Mouse (Mus musculus) layer of hippocampus, adult 2 months (tissue): ENCODE measurements around the gene Dio3. TPM values are rescaled to one million over a fixed set of nuclear protein-coding genes. Genes with fewer than 3 reads are reported as not detected.

ENCODE experiments used
- DNase-seq, 2 experiments: peaks; one replicate each; pipeline ENCODE4 v3.0.0; 2022; ENCODE audit warnings: low spot score in 2 of 2
- H3K27ac ChIP-seq: fragments of 200-600 bp; 2 replicates; pipeline ENCODE4 v1.8.1; 2022
- H3K4me3 ChIP-seq: fragments of 200-600 bp; 2 replicates; pipeline ENCODE4 v1.8.1; 2022; ENCODE audit warnings: mild to moderate bottlenecking
- CTCF ChIP-seq: fragments of 200-600 bp; conservative IDR thresholded peaks from 2 replicates; pipeline ENCODE4 v1.8.1; 2022; ENCODE audit warnings: antibody characterized with exemption, mild to moderate bottlenecking, moderate library complexity
- microRNA-seq, 2 experiments: library from miRNA; unstranded; fragments of <30 nt; microRNA quantifications; one replicate each; pipeline ENCODE4 v1.2.0; 2021
- total RNA-seq, 2 experiments: library from RNA; stranded (reverse); gene quantifications; 2 replicates each; pipeline ENCODE4 v1.2.3; 2021

Dio3 gene
- total RNA-seq, 2 experiments from 2014 or later = 4.3 to 5.9 TPM

DNA sequence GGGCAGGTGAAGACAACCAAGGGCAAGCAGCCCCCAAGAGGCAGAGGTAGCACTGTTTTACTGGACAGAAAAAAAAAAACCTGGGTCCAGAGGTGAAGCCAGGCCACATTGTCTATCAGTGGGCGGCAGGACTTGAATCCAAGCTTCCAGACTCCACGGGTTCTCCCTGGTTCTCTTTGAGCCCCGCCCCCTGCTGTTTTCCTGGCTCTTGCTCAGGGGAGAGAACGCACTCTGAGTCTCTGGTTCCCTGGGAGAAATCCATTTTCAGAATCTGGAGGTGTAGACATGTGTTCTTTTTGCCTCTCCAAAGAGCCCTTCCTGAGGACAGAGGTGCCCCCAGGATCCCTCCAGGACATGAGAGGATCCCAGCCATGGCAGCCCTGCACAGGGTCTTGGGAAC lies 9.2 kb upstream of the Dio3 start:
- TF ChIP-seq CTCF = no peak
- peak in 1 of 2 experiments; percentile 19 for DNase-seq
- Histone ChIP-seq H3K27ac (no peak overlapping the region), H3K4me3 (no peak overlapping the region)

GRCm38 (mm10) chr12:110276034-110276433 lies 2.8 kb upstream of the Dio3 start:
- DNase-seq = peak in 1 of 2 experiments; percentile 15
- H3K4me3 ChIP-seq = no peak overlapping the region
- peak; percentile 61 for TF ChIP-seq CTCF
- H3K27ac ChIP-seq = no peak overlapping the region

DNA sequence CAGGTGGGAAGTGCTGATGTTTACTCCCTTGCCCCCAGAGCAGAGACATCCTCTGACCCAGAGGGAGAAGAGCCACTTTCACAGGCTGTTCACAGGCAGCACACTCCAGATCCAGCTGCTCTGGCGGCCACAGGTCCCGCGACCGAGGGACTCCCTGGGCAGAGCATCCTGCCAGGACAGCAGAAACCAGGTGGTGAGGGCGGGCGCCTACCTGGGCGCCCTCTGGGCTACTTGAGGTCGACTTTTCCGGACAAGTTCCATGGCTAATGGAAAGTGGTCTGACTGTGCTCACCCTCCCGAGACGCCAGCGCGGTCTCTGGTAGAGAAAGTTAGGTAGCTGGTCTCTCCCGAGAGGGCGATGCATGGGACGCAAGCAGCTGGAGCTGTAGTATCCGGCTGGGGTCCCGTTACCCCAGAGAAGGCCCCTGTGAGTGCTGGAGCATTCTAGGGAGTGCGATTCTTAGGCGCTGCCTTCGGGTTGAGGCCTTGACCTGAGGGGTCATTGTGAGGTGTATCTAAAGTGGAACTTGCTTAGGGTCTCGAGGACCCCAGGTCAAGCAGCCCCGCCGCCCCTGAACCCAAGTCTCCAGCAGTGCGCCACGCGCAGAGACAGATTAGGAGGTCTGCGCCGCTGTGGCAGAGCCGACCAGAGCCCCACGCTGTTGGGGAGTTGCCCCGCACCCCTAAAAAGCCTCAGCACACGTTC lies 1.5 kb upstream of the Dio3 start:
- peak overlapping the region; percentile 26; the same call in 1 of the 2 replicates for H3K4me3 ChIP-seq
- no peak for DNase-seq
- no peak for TF ChIP-seq CTCF
- H3K27ac ChIP-seq = no peak overlapping the region

GRCm38 (mm10) chr12:110277965-110278307 lies 932 bp upstream of the Dio3 start:
- Histone ChIP-seq H3K27ac (no peak overlapping the region), H3K4me3 (peak overlapping the region; percentile 26; the same call in 1 of the 2 replicates)
- DNase-seq = no peak
- TF ChIP-seq CTCF = peak; percentile 42

DNA sequence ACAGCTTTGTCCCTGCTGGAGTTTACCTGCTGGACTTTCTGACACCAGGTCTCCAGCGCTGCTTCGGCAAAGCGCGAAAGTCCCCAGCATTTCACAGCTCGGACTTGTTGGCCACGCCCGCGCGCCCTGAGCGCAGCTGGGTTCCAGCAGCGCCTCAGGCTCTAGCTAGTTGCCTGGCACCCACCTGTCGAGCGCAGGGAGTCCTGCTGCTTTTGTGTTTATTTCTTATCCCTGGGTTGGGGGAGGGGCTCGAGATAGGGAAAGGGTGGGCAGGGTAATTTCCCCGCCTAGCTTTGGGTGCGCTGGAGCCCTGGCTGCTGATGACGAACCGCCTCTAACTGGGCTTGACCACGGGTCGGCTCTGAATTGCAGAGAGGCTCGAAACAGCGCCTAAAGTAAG lies 1.5 kb downstream of the Dio3 start:
- no peak overlapping the region for H3K4me3 ChIP-seq
- no peak for TF ChIP-seq CTCF
- DNase-seq = no peak
- H3K27ac ChIP-seq = no peak overlapping the region

DNA sequence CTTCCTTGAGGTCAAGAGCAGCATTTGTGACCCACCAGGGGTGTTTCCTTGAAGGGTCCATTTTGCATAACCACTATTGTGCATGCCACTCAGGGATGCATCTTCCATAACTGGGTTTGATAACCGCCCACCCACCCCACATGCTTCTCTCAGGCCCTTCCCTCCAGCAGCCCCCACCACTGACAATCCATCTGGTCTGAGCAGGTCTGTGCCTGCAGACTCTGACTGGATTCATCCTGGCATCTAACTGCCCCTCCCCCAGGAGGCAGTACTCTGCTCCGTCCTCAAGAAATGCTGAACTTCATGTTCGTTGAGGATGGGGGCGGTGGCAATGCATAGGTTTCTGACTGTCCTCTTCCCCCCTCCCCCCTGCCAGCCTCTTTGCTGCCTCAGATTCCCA lies 4.9 kb downstream of the Dio3 start:
- peak in 1 of 2 experiments; percentile 11 for DNase-seq
- no peak overlapping the region for H3K4me3 ChIP-seq
- no peak overlapping the region for H3K27ac ChIP-seq
- no peak for TF ChIP-seq CTCF

DNA sequence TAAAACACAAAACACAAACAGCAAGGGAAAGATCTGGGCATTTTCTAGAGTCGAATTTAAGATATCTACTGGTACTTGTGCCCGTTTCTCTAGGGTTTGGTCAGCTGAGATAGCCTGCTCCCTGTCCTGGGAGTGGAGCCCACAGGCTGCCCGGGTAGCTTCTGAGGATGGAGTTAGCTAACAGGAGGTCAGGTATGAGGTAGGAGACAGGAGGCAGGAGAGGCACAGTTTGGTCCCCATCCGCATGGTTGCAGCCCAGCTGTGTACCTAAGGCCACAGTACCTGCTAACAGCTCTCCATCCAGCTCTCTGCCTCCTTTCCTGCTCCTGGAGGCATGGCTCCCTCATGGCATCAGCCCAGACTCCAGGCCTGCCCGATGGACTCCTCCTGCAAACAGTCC lies 13.9 kb downstream of the Dio3 start:
- H3K4me3 ChIP-seq = no peak overlapping the region
- DNase-seq = no peak
- H3K27ac ChIP-seq = no peak overlapping the region
- TF ChIP-seq CTCF = no peak

DNA sequence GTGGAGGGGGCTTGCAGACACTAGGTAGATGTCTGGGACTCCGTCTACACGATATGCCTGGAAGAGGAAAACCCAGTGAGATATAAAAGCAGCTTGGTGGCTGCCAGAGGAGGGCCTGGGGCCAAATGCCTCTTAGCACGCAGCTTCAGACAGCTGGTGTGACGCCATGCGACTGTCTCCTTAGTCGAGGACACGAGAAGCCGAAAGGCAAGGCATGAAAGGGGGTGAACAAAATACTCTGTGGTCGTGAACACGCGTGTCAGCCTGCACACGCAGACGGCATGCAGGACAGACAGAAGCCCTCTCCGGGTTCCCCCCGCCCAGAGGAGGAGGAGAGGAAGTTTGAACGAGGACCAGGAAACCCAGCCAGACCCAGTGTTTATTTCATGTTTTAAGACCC lies 16.0 kb downstream of the Dio3 start:
- H3K27ac ChIP-seq = no peak overlapping the region
- DNase-seq = no peak
- no peak overlapping the region for H3K4me3 ChIP-seq
- no peak for TF ChIP-seq CTCF

- Histone ChIP-seq H3K27ac (no peak overlapping the region), H3K4me3 (no peak overlapping the region)
- no peak for DNase-seq
- no peak for TF ChIP-seq CTCF
Observed at GRCm38 (mm10) chr12:110298653-110299052, 19.8 kb downstream of the Dio3 start.

GRCm38 (mm10) chr12:110319696-110320095 lies 40.8 kb downstream of the Dio3 start:
- TF ChIP-seq CTCF = no peak
- no peak overlapping the region for H3K27ac ChIP-seq
- no peak for DNase-seq
- H3K4me3 ChIP-seq = no peak overlapping the region

Small RNA genes lying within 50 kb of the gene (microRNA-seq; reads per million reads assigned to microRNA genes)
- 11.4 to 39.9 reads per million in 2 experiments for gene Mir1247

Other genes starting within 250 kb of the Dio3 start
- 100 to 1,000 TPM; 243 to 252 TPM for gene Ppp2r5c, start 168.1 kb downstream of the Dio3 start, total RNA-seq